12 mouse cellular contexts compared by ENCODE assay signal in genomic region chr15:102683670-102684069, GRCm38 (mm10). TPM values are rescaled to one million over a fixed set of nuclear protein-coding genes. Genes with fewer than 3 reads are reported as not detected.
DNase-seq lines count a peak whose midpoint lies in the region; ATAC-seq and TF ChIP-seq lines count a peak whose summit lies in the region.
"Had no signal": no experiment of that assay in that cellular context is flagged by ENCODE, and none has a peak within 500 bp of the region (broad histone marks: within the 10 kb centered on the region; RNA-seq: fewer than 3 reads in every experiment).

No protein-coding gene starts in this region.

- TF ChIP-seq CTCF in lung, adult 2 months (IDR thresholded peaks at IDR 0.05; ENCODE audit: insufficient read depth, low read length) = peak; percentile 60

- H3K4me3 ChIP-seq in lung, adult 2 months (replicated peaks; ENCODE audit: extremely low read depth, low read depth, low read length) = no peak overlapping the region
- H3K4me3 ChIP-seq: heart, embryonic 12.5 days; limb, embryonic 15.5 days had no signal

- no peak for ATAC-seq in inflammation-experienced regulatory T-cells, adult 6 months
- ATAC-seq in activated CD4-positive, CD25-positive, alpha-beta regulatory T cell, adult 4 months = no peak

- peak; percentile 62 for DNase-seq in embryo, embryonic 10 days (ENCODE audit: low spot score)
- no peak for DNase-seq in embryo, embryonic 9.5 days (ENCODE audit: extremely low spot score)
- no peak for DNase-seq in lung, adult 2 months
- DNase-seq in lung, postnatal 4 days = no peak
- peak; percentile 49 for DNase-seq in MEL-GATA-1-ER (ENCODE audit: extremely low read depth, low read depth)
- DNase-seq in lung, postnatal 36 days = peak; percentile 45
- DNase-seq: kidney, adult 9 months had no signal

- TF ChIP-seq POLR2A in lung, adult 2 months (IDR thresholded peaks at IDR 0.05; ENCODE audit: borderline replicate concordance, extremely low read depth, low read depth, low read length) = no peak

- no peaks in the 10 kb centered on the region for H3K4me1 ChIP-seq in lung, adult 2 months (ENCODE audit: control insufficient read depth, insufficient read depth, low read length)
- H3K4me1 ChIP-seq: limb, embryonic 15.5 days had no signal

- 12% methylated on average over 1 of the region's 1 CpGs for WGBS in lung, adult 2 months

RNA-seq across cellular contexts. Expression of gene Atp5g2, which starts 11.5 kb away (rescaled TPM):
- 250 and 262 TPM in 2 replicates for polyA plus RNA-seq in lung, adult 2 months (2012; rRNA removed)
- polyA plus RNA-seq in inflammation-experienced regulatory T-cells, adult 6 months (2017; shearing (Covaris generic)) = 10 to 100 TPM; 32.4 to 64.3 (median 37.5) TPM
- 100 to 1,000 TPM in 1 of 2 experiments, 10 to 100 TPM in 1; 48.2 to 100 TPM for polyA plus RNA-seq in activated CD4-positive, CD25-positive, alpha-beta regulatory T cell, adult 4 months (2017; shearing (Covaris generic))

RNA-seq across cellular contexts. Expression of gene Calcoco1, which starts 38.3 kb away (rescaled TPM):
- 76.5 and 105 TPM in 2 replicates for polyA plus RNA-seq in lung, adult 2 months (2012; rRNA removed)
- polyA plus RNA-seq in inflammation-experienced regulatory T-cells, adult 6 months (2017; shearing (Covaris generic)) = 10 to 100 TPM; 22.0 to 43.9 (median 37.8) TPM
- 10 to 100 TPM; 26.1 to 39.2 TPM for polyA plus RNA-seq in activated CD4-positive, CD25-positive, alpha-beta regulatory T cell, adult 4 months (2017; shearing (Covaris generic))

RNA-seq across cellular contexts. Expression of gene Atf7, which starts 58.4 kb away (rescaled TPM):
- 90.4 and 119 TPM in 2 replicates for polyA plus RNA-seq in lung, adult 2 months (2012; rRNA removed)
- polyA plus RNA-seq in inflammation-experienced regulatory T-cells, adult 6 months (2017; shearing (Covaris generic)) = 10 to 100 TPM; 20.8 to 59.2 (median 45.1) TPM
- polyA plus RNA-seq in activated CD4-positive, CD25-positive, alpha-beta regulatory T cell, adult 4 months (2017; shearing (Covaris generic)) = 10 to 100 TPM; 32.4 to 36.5 TPM

RNA-seq across cellular contexts. Expression of gene Gm28047, which starts 58.8 kb away (rescaled TPM):
- 0.11 and 0.22 TPM in 2 replicates for polyA plus RNA-seq in lung, adult 2 months (2012; rRNA removed)
- under 1 TPM in 1 of 3 experiments, not detected in 2; 0.85 TPM for polyA plus RNA-seq in inflammation-experienced regulatory T-cells, adult 6 months (2017; shearing (Covaris generic))
- polyA plus RNA-seq in activated CD4-positive, CD25-positive, alpha-beta regulatory T cell, adult 4 months (2017; shearing (Covaris generic)) = 1 to 10 TPM in 1 of 2 experiments, not detected in 1; 1.5 TPM
- polyA plus RNA-seq: heart, embryonic 12.5 days; limb, embryonic 15.5 days; neural tube, embryonic 11.5 days had no signal

Comparison
In these comparisons a context has a peak if more than half of its experiments do, and no peak if none do; other contexts are left out.
1. DNase-seq: peak in embryo, embryonic 10 days (single experiment), MEL-GATA-1-ER (single experiment) and lung, postnatal 36 days (single experiment); none in embryo, embryonic 9.5 days (single experiment), lung, adult 2 months (single experiment) and lung, postnatal 4 days (0 of 2).